Mouse (Mus musculus) testis, adult 2 months (tissue): ENCODE results near the gene Tsga10ip.

Experiments used
- CTCF ChIP-seq: fragments of 200-500 bp; IDR thresholded peaks from 2 replicates; pipeline ENCODE4 v1.5.1; 2012; ENCODE audit warnings: low read depth, mild to moderate bottlenecking, inconsistent platforms, low read length, moderate library complexity; ENCODE audit not compliant: control insufficient read depth, insufficient read depth, insufficient replicate concordance
- POLR2A ChIP-seq: fragments of 200-500 bp; IDR thresholded peaks from 2 replicates; pipeline ENCODE4 v1.6.1; 2012; ENCODE audit warnings: low read depth, mild to moderate bottlenecking, inconsistent platforms, low read length, moderate library complexity; ENCODE audit not compliant: control insufficient read depth

DNA sequence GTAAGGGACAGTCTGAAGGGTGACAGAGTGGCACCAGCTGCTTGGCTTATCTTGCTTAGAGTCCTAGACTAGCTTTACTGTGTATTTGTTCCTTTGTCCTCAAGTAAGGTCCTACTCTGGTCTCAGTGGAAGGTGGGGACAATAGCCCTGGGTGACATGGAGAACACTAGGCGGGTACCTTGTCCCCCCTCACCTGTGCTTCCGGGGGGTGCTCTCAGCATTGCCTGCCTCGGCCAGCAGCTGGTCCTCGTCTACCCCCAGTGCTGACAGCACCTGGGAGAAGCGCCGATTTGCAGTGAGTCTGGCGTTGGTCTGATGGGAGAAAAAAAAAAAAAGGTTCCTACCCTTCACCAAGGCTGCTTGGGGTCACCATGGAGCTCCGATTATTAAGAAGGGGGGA is 11.9 kb downstream of the Tsga10ip start:
- TF ChIP-seq CTCF (no peak), POLR2A (no peak)
